Mouse (Mus musculus): ENCODE data around the gene Sorl1. TPM values are rescaled to one million over a fixed set of nuclear protein-coding genes. Genes with fewer than 3 reads are reported as not detected.

The Sorl1 gene
- polyA plus RNA-seq, 1 experiment from 2014 or later = 9.3 TPM

GRCm38 (mm10) chr9:42156566-42156965, 32.5 kb upstream of the Sorl1 start:
- no peak overlapping the region for H3K27ac ChIP-seq (replicated peaks; ENCODE audit: low read depth, low read length)
- no peak overlapping the region for H3K4me2 ChIP-seq (ENCODE audit: low read depth, low read length)
- no peaks in the 10 kb centered on the region for H3K4me1 ChIP-seq (ENCODE audit: control insufficient read depth, insufficient read depth, low read length)
- no peaks in the 10 kb centered on the region for H3K36me3 ChIP-seq (ENCODE audit: control insufficient read depth, insufficient read depth, low read length)
- ATAC-seq (ENCODE audit: low read depth) (no peak), DNase-seq (ENCODE audit: low spot score) (no peak)
- no peak overlapping the region for H3K4me3 ChIP-seq (ENCODE audit: low read depth, low read length)
- no peaks in the 10 kb centered on the region for H3K9me3 ChIP-seq (ENCODE audit: control insufficient read depth, low read length)
- 68% methylated on average over 3 of the region's 3 CpGs for whole genome bisulfite sequencing
- H3K27me3 ChIP-seq (replicated peaks; ENCODE audit: control insufficient read depth, insufficient read depth, low read length) = no peaks in the 10 kb centered on the region
- H3K9ac ChIP-seq (ENCODE audit: low read depth, low read length) = no peak overlapping the region

GRCm38 (mm10) chr9:42154682-42155081, 30.6 kb upstream of the Sorl1 start:
- H3K4me2 ChIP-seq (ENCODE audit: low read depth, low read length) = no peak overlapping the region
- WGBS = 86% methylated on average over 6 of the region's 6 CpGs
- DNase-seq (ENCODE audit: low spot score) = no peak
- no peaks in the 10 kb centered on the region for H3K36me3 ChIP-seq (ENCODE audit: control insufficient read depth, insufficient read depth, low read length)
- no peak overlapping the region for H3K4me3 ChIP-seq (ENCODE audit: low read depth, low read length)
- no peaks in the 10 kb centered on the region for H3K27me3 ChIP-seq (replicated peaks; ENCODE audit: control insufficient read depth, insufficient read depth, low read length)
- H3K4me1 ChIP-seq (ENCODE audit: control insufficient read depth, insufficient read depth, low read length) = no peaks in the 10 kb centered on the region
- H3K27ac ChIP-seq (replicated peaks; ENCODE audit: low read depth, low read length) = no peak overlapping the region
- no peaks in the 10 kb centered on the region for H3K9me3 ChIP-seq (ENCODE audit: control insufficient read depth, low read length)
- no peak overlapping the region for H3K9ac ChIP-seq (ENCODE audit: low read depth, low read length)
- no peak for ATAC-seq (ENCODE audit: low read depth)

GRCm38 (mm10) chr9:42148816-42149215, 24.7 kb upstream of the Sorl1 start:
- WGBS = 77% methylated on average over 6 of the region's 6 CpGs
- ATAC-seq (ENCODE audit: low read depth) = no peak
- Histone ChIP-seq H3K27ac (replicated peaks; ENCODE audit: low read depth, low read length) (no peak overlapping the region), H3K4me1 (ENCODE audit: control insufficient read depth, insufficient read depth, low read length) (no peaks in the 10 kb centered on the region), H3K4me3 (ENCODE audit: low read depth, low read length) (no peak overlapping the region), H3K9ac (ENCODE audit: low read depth, low read length) (no peak overlapping the region), H3K36me3 (ENCODE audit: control insufficient read depth, insufficient read depth, low read length) (no peaks in the 10 kb centered on the region), H3K9me3 (ENCODE audit: control insufficient read depth, low read length) (peaks cover 11% of the 10 kb centered on the region; the same call in 1 of the 2 replicates), H3K27me3 (replicated peaks; ENCODE audit: control insufficient read depth, insufficient read depth, low read length) (no peaks in the 10 kb centered on the region), H3K4me2 (ENCODE audit: low read depth, low read length) (no peak overlapping the region)
- no peak for DNase-seq (ENCODE audit: low spot score)

- Histone ChIP-seq H3K4me3 (ENCODE audit: low read depth, low read length) (no peak overlapping the region), H3K27ac (replicated peaks; ENCODE audit: low read depth, low read length) (no peak overlapping the region), H3K27me3 (replicated peaks; ENCODE audit: control insufficient read depth, insufficient read depth, low read length) (no peaks in the 10 kb centered on the region), H3K36me3 (ENCODE audit: control insufficient read depth, insufficient read depth, low read length) (no peaks in the 10 kb centered on the region), H3K9me3 (ENCODE audit: control insufficient read depth, low read length) (peaks cover 11% of the 10 kb centered on the region; the same call in 1 of the 2 replicates), H3K4me2 (ENCODE audit: low read depth, low read length) (no peak overlapping the region), H3K9ac (ENCODE audit: low read depth, low read length) (no peak overlapping the region), H3K4me1 (ENCODE audit: control insufficient read depth, insufficient read depth, low read length) (no peaks in the 10 kb centered on the region)
- ATAC-seq (ENCODE audit: low read depth) (no peak), DNase-seq (ENCODE audit: low spot score) (no peak)
- 72% methylated on average over 4 of the region's 4 CpGs for WGBS
Measured at GRCm38 (mm10) chr9:42148036-42148435, 23.9 kb upstream of the Sorl1 start.

- H3K4me1 ChIP-seq (ENCODE audit: control insufficient read depth, insufficient read depth, low read length) = no peaks in the 10 kb centered on the region
- ATAC-seq (ENCODE audit: low read depth) (no peak), DNase-seq (ENCODE audit: low spot score) (no peak)
- peaks cover 11% of the 10 kb centered on the region; the same call in 1 of the 2 replicates for H3K9me3 ChIP-seq (ENCODE audit: control insufficient read depth, low read length)
- H3K27me3 ChIP-seq (replicated peaks; ENCODE audit: control insufficient read depth, insufficient read depth, low read length) = no peaks in the 10 kb centered on the region
- WGBS = 90% methylated on average over 2 of the region's 2 CpGs
- no peaks in the 10 kb centered on the region for H3K36me3 ChIP-seq (ENCODE audit: control insufficient read depth, insufficient read depth, low read length)
- H3K9ac ChIP-seq (ENCODE audit: low read depth, low read length) = no peak overlapping the region
- no peak overlapping the region for H3K27ac ChIP-seq (replicated peaks; ENCODE audit: low read depth, low read length)
- H3K4me3 ChIP-seq (ENCODE audit: low read depth, low read length) = no peak overlapping the region
- H3K4me2 ChIP-seq (ENCODE audit: low read depth, low read length) = no peak overlapping the region
Measured at GRCm38 (mm10) chr9:42146463-42146862, 22.4 kb upstream of the Sorl1 start.

- Histone ChIP-seq H3K27me3 (replicated peaks; ENCODE audit: control insufficient read depth, insufficient read depth, low read length) (no peaks in the 10 kb centered on the region), H3K9ac (ENCODE audit: low read depth, low read length) (no peak overlapping the region), H3K4me2 (ENCODE audit: low read depth, low read length) (no peak overlapping the region), H3K4me3 (ENCODE audit: low read depth, low read length) (no peak overlapping the region), H3K27ac (replicated peaks; ENCODE audit: low read depth, low read length) (no peak overlapping the region), H3K36me3 (ENCODE audit: control insufficient read depth, insufficient read depth, low read length) (no peaks in the 10 kb centered on the region), H3K4me1 (ENCODE audit: control insufficient read depth, insufficient read depth, low read length) (no peaks in the 10 kb centered on the region), H3K9me3 (ENCODE audit: control insufficient read depth, low read length) (peaks cover 11% of the 10 kb centered on the region; the same call in 1 of the 2 replicates)
- DNase-seq (ENCODE audit: low spot score) (no peak), ATAC-seq (ENCODE audit: low read depth) (no peak)
- 82% methylated on average over 6 of the region's 6 CpGs for WGBS
Measured at GRCm38 (mm10) chr9:42141549-42142210, 17.6 kb upstream of the Sorl1 start.

GRCm38 (mm10) chr9:42138248-42138858, 14.3 kb upstream of the Sorl1 start:
- no peak overlapping the region for H3K4me3 ChIP-seq (ENCODE audit: low read depth, low read length)
- H3K27ac ChIP-seq (replicated peaks; ENCODE audit: low read depth, low read length) = no peak overlapping the region
- DNase-seq (ENCODE audit: low spot score) (no peak), ATAC-seq (ENCODE audit: low read depth) (no peak)
- H3K4me2 ChIP-seq (ENCODE audit: low read depth, low read length) = no peak overlapping the region
- no peaks in the 10 kb centered on the region for H3K36me3 ChIP-seq (ENCODE audit: control insufficient read depth, insufficient read depth, low read length)
- 79% methylated on average over 4 of the region's 4 CpGs for WGBS
- H3K9ac ChIP-seq (ENCODE audit: low read depth, low read length) = no peak overlapping the region
- no peaks in the 10 kb centered on the region for H3K9me3 ChIP-seq (ENCODE audit: control insufficient read depth, low read length)
- H3K4me1 ChIP-seq (ENCODE audit: control insufficient read depth, insufficient read depth, low read length) = no peaks in the 10 kb centered on the region
- no peaks in the 10 kb centered on the region for H3K27me3 ChIP-seq (replicated peaks; ENCODE audit: control insufficient read depth, insufficient read depth, low read length)

- Histone ChIP-seq H3K27me3 (replicated peaks; ENCODE audit: control insufficient read depth, insufficient read depth, low read length) (no peaks in the 10 kb centered on the region), H3K4me1 (ENCODE audit: control insufficient read depth, insufficient read depth, low read length) (no peaks in the 10 kb centered on the region), H3K27ac (replicated peaks; ENCODE audit: low read depth, low read length) (no peak overlapping the region), H3K4me3 (ENCODE audit: low read depth, low read length) (no peak overlapping the region), H3K9ac (ENCODE audit: low read depth, low read length) (no peak overlapping the region), H3K9me3 (ENCODE audit: control insufficient read depth, low read length) (no peaks in the 10 kb centered on the region), H3K4me2 (ENCODE audit: low read depth, low read length) (no peak overlapping the region), H3K36me3 (ENCODE audit: control insufficient read depth, insufficient read depth, low read length) (no peaks in the 10 kb centered on the region)
- WGBS = 63% methylated on average over 5 of the region's 5 CpGs
- no peak for DNase-seq (ENCODE audit: low spot score)
- ATAC-seq (ENCODE audit: low read depth) = no peak
Measured at GRCm38 (mm10) chr9:42137578-42137977, 13.5 kb upstream of the Sorl1 start.
